Mouse (Mus musculus): ENCODE results near the gene Zfp382.
"Not testable (repeated sequence)": the region's sequence is repeated elsewhere in the genome, so short reads cannot be mapped to it uniquely, and the experiment has no call there.

Zfp382 gene

GRCm38 (mm10) chr7:30121308-30122187, at the start of gene Zfp382:
Zfp382 (plus strand) TSS chr7:30121942.
- peak; percentile 87 for DNase-seq

- DNase-seq = peak; percentile 73
Observed at GRCm38 (mm10) chr7:30072146-30073028, 49.4 kb upstream of the Zfp382 start, which contains the start of gene Zfp82. Zfp82 (minus strand) TSS chr7:30072900.

GRCm38 (mm10) chr7:30086524-30086923, 35.2 kb upstream of the Zfp382 start:
- DNase-seq = no peak

GRCm38 (mm10) chr7:30089405-30089804, 32.3 kb upstream of the Zfp382 start:
- DNase-seq = no peak

- DNase-seq = peak; percentile 96
Observed at GRCm38 (mm10) chr7:30090092-30090969, 31.4 kb upstream of the Zfp382 start, which contains the start of the genes Gm26920 and Zfp566. Gm26920 (minus strand) TSS chr7:30090410. Zfp566 (minus strand) TSS chr7:30090527.

GRCm38 (mm10) chr7:30090970-30091585, 30.7 kb upstream of the Zfp382 start:
- DNase-seq = no peak

- no peak for DNase-seq
Observed at GRCm38 (mm10) chr7:30092666-30093065, 29.1 kb upstream of the Zfp382 start.

GRCm38 (mm10) chr7:30093918-30094415, 27.8 kb upstream of the Zfp382 start:
- DNase-seq = no peak

- peak; percentile 93 for DNase-seq
Observed at GRCm38 (mm10) chr7:30094646-30095429, 26.9 kb upstream of the Zfp382 start, which contains the start of gene Zfp260. Zfp260 (plus strand) TSS chr7:30094777.

GRCm38 (mm10) chr7:30095551-30096125, 26.1 kb upstream of the Zfp382 start:
- no peak for DNase-seq

GRCm38 (mm10) chr7:30099297-30099696, 22.4 kb upstream of the Zfp382 start:
- DNase-seq = no peak

- no peak for DNase-seq
Observed at GRCm38 (mm10) chr7:30116076-30116475, 5.7 kb upstream of the Zfp382 start.

- not testable (repeated sequence) for DNase-seq
Observed at GRCm38 (mm10) chr7:30117935-30118334, 3.8 kb upstream of the Zfp382 start.

- no peak for DNase-seq
Observed at GRCm38 (mm10) chr7:30122188-30122530, 417 bp downstream of the Zfp382 start.

GRCm38 (mm10) chr7:30129900-30130299, 8.2 kb downstream of the Zfp382 start:
- no peak for DNase-seq

GRCm38 (mm10) chr7:30132396-30132795, 10.7 kb downstream of the Zfp382 start:
- no peak for DNase-seq

- DNase-seq = no peak
Observed at GRCm38 (mm10) chr7:30136826-30137225, 15.1 kb downstream of the Zfp382 start.

GRCm38 (mm10) chr7:30143170-30143554, 21.4 kb downstream of the Zfp382 start:
- no peak for DNase-seq

- DNase-seq = peak; percentile 33
Observed at GRCm38 (mm10) chr7:30143555-30144209, 21.9 kb downstream of the Zfp382 start.

- peak; percentile 25 for DNase-seq
Observed at GRCm38 (mm10) chr7:30147011-30147410, 25.3 kb downstream of the Zfp382 start.
